Mouse (Mus musculus): ENCODE data around the gene Ccdc162. TPM values are rescaled to one million over a fixed set of nuclear protein-coding genes. Genes with fewer than 3 reads are reported as not detected.
A peak's percentile ranks its signal among the peaks of the same experiment; 100 is the strongest.
"Not testable (repeated sequence)": the region's sequence is repeated elsewhere in the genome, so short reads cannot be mapped to it uniquely, and the experiment has no call there.

The Ccdc162 gene
- total RNA-seq, 4 experiments from 2014 or later: 0.63 to 0.92 (median 0.80) TPM

GRCm38 (mm10) chr10:41697040-41697439 is 19.4 kb downstream of the Ccdc162 start:
- DNase-seq (ENCODE audit: low spot score in 2 of 2): no peak

GRCm38 (mm10) chr10:41690978-41691377 is 25.5 kb downstream of the Ccdc162 start:
- no peak for DNase-seq (ENCODE audit: low spot score in 2 of 2)

GRCm38 (mm10) chr10:41689941-41690887 is 26.2 kb downstream of the Ccdc162 start:
- peak in 1 of 2 experiments; percentile 17 for DNase-seq (ENCODE audit: low spot score in 2 of 2)

GRCm38 (mm10) chr10:41684548-41684996 is 31.9 kb downstream of the Ccdc162 start:
- DNase-seq (ENCODE audit: low spot score in 2 of 2): peak; percentile 8 to 33

- DNase-seq (ENCODE audit: low spot score in 2 of 2): peak; percentile 65 to 73
Observed at GRCm38 (mm10) chr10:41682546-41683393, 33.7 kb downstream of the Ccdc162 start.

- DNase-seq (ENCODE audit: low spot score in 2 of 2): peak; percentile 27 to 39
Observed at GRCm38 (mm10) chr10:41678746-41679360, 37.6 kb downstream of the Ccdc162 start.

GRCm38 (mm10) chr10:41677396-41677795 is 39.0 kb downstream of the Ccdc162 start:
- DNase-seq (ENCODE audit: low spot score in 2 of 2): no peak

- DNase-seq (ENCODE audit: low spot score in 2 of 2): no peak
Observed at GRCm38 (mm10) chr10:41676661-41677061, 39.8 kb downstream of the Ccdc162 start.

GRCm38 (mm10) chr10:41675842-41676571 is 40.4 kb downstream of the Ccdc162 start:
- DNase-seq (ENCODE audit: low spot score in 2 of 2): no peak

GRCm38 (mm10) chr10:41675243-41675642 is 41.2 kb downstream of the Ccdc162 start:
- no peak for DNase-seq (ENCODE audit: low spot score in 2 of 2)

GRCm38 (mm10) chr10:41674362-41674761 is 42.1 kb downstream of the Ccdc162 start:
- no peak for DNase-seq (ENCODE audit: low spot score in 2 of 2)

GRCm38 (mm10) chr10:41670196-41670595 is 46.2 kb downstream of the Ccdc162 start:
- DNase-seq (ENCODE audit: low spot score in 2 of 2): no peak

- no peak for DNase-seq (ENCODE audit: low spot score in 2 of 2)
Observed at GRCm38 (mm10) chr10:41665498-41665897, 50.9 kb downstream of the Ccdc162 start.

- not testable (repeated sequence) for DNase-seq (ENCODE audit: low spot score in 2 of 2)
Observed at GRCm38 (mm10) chr10:41659671-41660070, 56.8 kb downstream of the Ccdc162 start.

- DNase-seq (ENCODE audit: low spot score in 2 of 2): not testable (repeated sequence)
Observed at GRCm38 (mm10) chr10:41655684-41656083, 60.8 kb downstream of the Ccdc162 start.

GRCm38 (mm10) chr10:41652988-41653387 is 63.4 kb downstream of the Ccdc162 start:
- no peak for DNase-seq (ENCODE audit: low spot score in 2 of 2)

- no peak for DNase-seq (ENCODE audit: low spot score in 2 of 2)
Observed at GRCm38 (mm10) chr10:41652094-41652775, 64.2 kb downstream of the Ccdc162 start.

GRCm38 (mm10) chr10:41651532-41651931 is 64.9 kb downstream of the Ccdc162 start:
- no peak for DNase-seq (ENCODE audit: low spot score in 2 of 2)

GRCm38 (mm10) chr10:41649186-41649585 is 67.2 kb downstream of the Ccdc162 start:
- DNase-seq (ENCODE audit: low spot score in 2 of 2): no peak

GRCm38 (mm10) chr10:41638776-41639175 is 77.7 kb downstream of the Ccdc162 start:
- DNase-seq (ENCODE audit: low spot score in 2 of 2): no peak

All from gastrocnemius, adult 8-10 months (tissue).